In genomic region chr5:136084891-136085651, GRCm38 (mm10) we compare ENCODE assay signal across 8 mouse cellular contexts. TPM values are rescaled to one million over a fixed set of nuclear protein-coding genes. Genes with fewer than 3 reads are reported as not detected.
A peak's percentile ranks its signal among the peaks of the same experiment; 100 is the strongest.
DNase-seq lines count a peak whose midpoint lies in the region; ATAC-seq and TF ChIP-seq lines count a peak whose summit lies in the region.

No protein-coding gene starts in this region.

- ATAC-seq in forebrain, postnatal 0 days = no peak
- ATAC-seq in monocyte, adult 5-6 weeks (replicated peaks; ENCODE audit: insufficient number of reproducible peaks, low FRiP score, low TSS enrichment, poor library complexity, severe bottlenecking) = peak; percentile 53
- no peak for ATAC-seq in erythroid progenitor cell, adult 5-6 weeks (replicated peaks; ENCODE audit: low FRiP score, poor library complexity, severe bottlenecking)

- TF ChIP-seq CTCF in lung, adult 2 months (IDR thresholded peaks at IDR 0.05; ENCODE audit: insufficient read depth, low read length) = no peak
- no peak for TF ChIP-seq CTCF in forebrain, postnatal 0 days (IDR thresholded peaks at IDR 0.05; ENCODE audit: low read depth)

- TF ChIP-seq POLR2A in lung, adult 2 months (IDR thresholded peaks at IDR 0.05; ENCODE audit: borderline replicate concordance, extremely low read depth, low read depth, low read length) = no peak

- 0 out of 2 replicates have a peak, but pooled peaks cover 11% of the 10 kb centered on the region for H3K27me3 ChIP-seq in forebrain, postnatal 0 days (ENCODE audit: insufficient read depth, low read length)

- no peak for DNase-seq in lung, adult 2 months
- DNase-seq in lung, postnatal 25 days (ENCODE audit: low spot score) = no peak
- DNase-seq in cerebellum, adult 11-12 months = peak; percentile 82
- DNase-seq in forebrain, postnatal 0 days = peak; percentile 39
- peak; percentile 23 to 64 for DNase-seq in kidney, postnatal 25 days
- DNase-seq in yolk sac, embryonic 10.5 days (ENCODE audit: low spot score) = peak; percentile 31

- 34% methylated on average over 21 of the region's 21 CpGs for WGBS in lung, adult 2 months
- WGBS in forebrain, postnatal 0 days = 11% methylated on average over 21 of the region's 21 CpGs

- no peaks in the 10 kb centered on the region for H3K9me3 ChIP-seq in forebrain, postnatal 0 days (ENCODE audit: low read length)

- H3K27ac ChIP-seq in forebrain, postnatal 0 days (ENCODE audit: low read depth, low read length) = no peak overlapping the region

- peak overlapping the region; percentile 15 for H3K4me3 ChIP-seq in lung, adult 2 months (replicated peaks; ENCODE audit: extremely low read depth, low read depth, low read length)
- H3K4me3 ChIP-seq in forebrain, postnatal 0 days (ENCODE audit: low read depth, low read length) = peak overlapping the region; percentile 58

- H3K36me3 ChIP-seq in forebrain, postnatal 0 days (ENCODE audit: insufficient read depth) = no peaks in the 10 kb centered on the region

- H3K4me1 ChIP-seq in lung, adult 2 months (ENCODE audit: control insufficient read depth, insufficient read depth, low read length) = peaks cover 2% of the 10 kb centered on the region; the same call in 1 of the 2 replicates
- H3K4me1 ChIP-seq in forebrain, postnatal 0 days (ENCODE audit: insufficient read depth) = peaks cover 3% of the 10 kb centered on the region; the same call in 1 of the 2 replicates

- peak overlapping the region; percentile 98 for H3K4me2 ChIP-seq in forebrain, postnatal 0 days (ENCODE audit: low read depth)

- H3K9ac ChIP-seq in forebrain, postnatal 0 days = no peak overlapping the region; the same call in 1 of the 2 replicates

RNA-seq across cellular contexts. Expression of gene Rasa4, which starts 1.4 kb away (rescaled TPM):
- polyA plus RNA-seq in lung, adult 2 months (2012; rRNA removed) = 11.8 and 16.1 TPM in 2 replicates
- total RNA-seq in forebrain, postnatal 0 days (2014; rRNA removed) = 8.5 and 11.5 TPM in 2 replicates
- 5.8 and 9.0 TPM in 2 replicates for polyA plus RNA-seq in forebrain, postnatal 0 days (2015; fragmentation: Nextera tagmentation; extraction: Ambion mirVana)
- 20.8 to 45.1 TPM (median 32.3 TPM) in 3 replicates for total RNA-seq in monocyte, adult 5-6 weeks (2017)
- 2.5 and 10.5 TPM in 2 replicates for total RNA-seq in erythroid progenitor cell, adult 5-6 weeks (2015; ENCODE audit: low replicate concordance)
- total RNA-seq in erythroid progenitor cell, adult 5-6 weeks (2017; ENCODE audit: low replicate concordance) = 0.83 and 2.8 TPM in 2 replicates

RNA-seq across cellular contexts. Expression of gene Upk3bl, which starts 30.8 kb away (rescaled TPM):
- polyA plus RNA-seq in lung, adult 2 months (2012; rRNA removed) = 4.2 TPM in 1 of 2 replicates, not detected in the other
- total RNA-seq in forebrain, postnatal 0 days (2014; rRNA removed) = not detected in 2 replicates
- not detected in 2 replicates for polyA plus RNA-seq in forebrain, postnatal 0 days (2015; fragmentation: Nextera tagmentation; extraction: Ambion mirVana)
- not detected in 3 replicates for total RNA-seq in monocyte, adult 5-6 weeks (2017)
- total RNA-seq in erythroid progenitor cell, adult 5-6 weeks (2015; ENCODE audit: low replicate concordance) = not detected in 2 replicates
- not detected in 2 replicates for total RNA-seq in erythroid progenitor cell, adult 5-6 weeks (2017; ENCODE audit: low replicate concordance)

RNA-seq across cellular contexts. Expression of gene Polr2j, which starts 31.4 kb away (rescaled TPM):
- 35.0 and 37.1 TPM in 2 replicates for polyA plus RNA-seq in lung, adult 2 months (2012; rRNA removed)
- 85.0 and 123 TPM in 2 replicates for total RNA-seq in forebrain, postnatal 0 days (2014; rRNA removed)
- polyA plus RNA-seq in forebrain, postnatal 0 days (2015; fragmentation: Nextera tagmentation; extraction: Ambion mirVana) = 237 and 318 TPM in 2 replicates
- 80.7 to 92.5 TPM (median 81.7 TPM) in 3 replicates for total RNA-seq in monocyte, adult 5-6 weeks (2017)
- 34.4 and 43.2 TPM in 2 replicates for total RNA-seq in erythroid progenitor cell, adult 5-6 weeks (2015; ENCODE audit: low replicate concordance)
- 32.5 and 45.4 TPM in 2 replicates for total RNA-seq in erythroid progenitor cell, adult 5-6 weeks (2017; ENCODE audit: low replicate concordance)

RNA-seq across cellular contexts. Expression of gene Upk3b, which starts 46.8 kb away (rescaled TPM):
- polyA plus RNA-seq in lung, adult 2 months (2012; rRNA removed) = 62.7 and 76.3 TPM in 2 replicates
- 0.19 TPM in 1 of 2 replicates, not detected in the other for total RNA-seq in forebrain, postnatal 0 days (2014; rRNA removed)
- not detected in 2 replicates for polyA plus RNA-seq in forebrain, postnatal 0 days (2015; fragmentation: Nextera tagmentation; extraction: Ambion mirVana)
- not detected in 3 replicates for total RNA-seq in monocyte, adult 5-6 weeks (2017)
- not detected in 2 replicates for total RNA-seq in erythroid progenitor cell, adult 5-6 weeks (2015; ENCODE audit: low replicate concordance)
- not detected in 2 replicates for total RNA-seq in erythroid progenitor cell, adult 5-6 weeks (2017; ENCODE audit: low replicate concordance)

RNA-seq across cellular contexts. Expression of gene Lrwd1, which starts 50.8 kb away (rescaled TPM):
- 32.3 and 35.4 TPM in 2 replicates for polyA plus RNA-seq in lung, adult 2 months (2012; rRNA removed)
- 30.0 and 33.3 TPM in 2 replicates for total RNA-seq in forebrain, postnatal 0 days (2014; rRNA removed)
- polyA plus RNA-seq in forebrain, postnatal 0 days (2015; fragmentation: Nextera tagmentation; extraction: Ambion mirVana) = 18.9 and 19.7 TPM in 2 replicates
- 20.4 to 31.1 TPM (median 22.4 TPM) in 3 replicates for total RNA-seq in monocyte, adult 5-6 weeks (2017)
- total RNA-seq in erythroid progenitor cell, adult 5-6 weeks (2015; ENCODE audit: low replicate concordance) = 24.1 and 31.9 TPM in 2 replicates
- total RNA-seq in erythroid progenitor cell, adult 5-6 weeks (2017; ENCODE audit: low replicate concordance) = 42.2 and 51.7 TPM in 2 replicates

Comparison
In these comparisons a context has a peak if more than half of its experiments do, and no peak if none do; other contexts are left out.
1. DNase-seq: peak in cerebellum, adult 11-12 months (single experiment), forebrain, postnatal 0 days (single experiment), kidney, postnatal 25 days (2 of 2) and yolk sac, embryonic 10.5 days (single experiment); none in lung, adult 2 months (single experiment) and lung, postnatal 25 days (single experiment).